Comparison of ENCODE assay signal across 14 mouse cellular contexts in the genomic region with DNA sequence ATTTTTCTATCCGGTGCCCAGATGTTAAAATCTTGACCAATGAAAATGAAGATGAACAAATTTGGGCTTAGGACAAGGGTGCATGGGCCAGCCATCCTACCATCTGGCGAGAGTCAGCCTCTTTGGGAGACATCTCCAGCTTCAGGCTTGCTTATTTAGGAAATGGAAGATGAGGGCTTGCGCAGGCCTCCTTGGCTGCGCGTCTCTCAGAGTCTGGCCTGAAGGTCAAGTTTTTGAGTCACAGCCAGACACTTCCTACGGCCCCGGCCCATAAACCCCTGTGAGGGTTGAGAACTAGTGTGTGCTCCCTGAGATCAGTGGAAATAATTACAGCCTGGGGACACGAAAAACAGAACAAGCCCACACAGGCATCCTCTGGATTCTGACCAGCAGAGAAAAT.
DNase-seq lines count a peak whose midpoint lies in the region; ATAC-seq and TF ChIP-seq lines count a peak whose summit lies in the region.
"Had no signal": no experiment of that assay in that cellular context is flagged by ENCODE, and none has a peak within 500 bp of the region (broad histone marks: within the 10 kb centered on the region; RNA-seq: fewer than 3 reads in every experiment).

No protein-coding gene starts in this region.

- no peak overlapping the region for H3K4me2 ChIP-seq in heart, embryonic 12.5 days
- H3K4me2 ChIP-seq in kidney, embryonic 16.5 days (replicated peaks; ENCODE audit: low read depth, low read length), result no peak overlapping the region
- H3K4me2 ChIP-seq in midbrain, embryonic 15.5 days, result no peak overlapping the region
- H3K4me2 ChIP-seq: midbrain, embryonic 12.5 days; neural tube, embryonic 12.5 days had no signal

- ATAC-seq in heart, embryonic 12.5 days (ENCODE audit: insufficient number of reproducible peaks, low FRiP score), result no peak
- no peak for ATAC-seq in kidney, embryonic 16.5 days (ENCODE audit: low FRiP score, low TSS enrichment)
- ATAC-seq in midbrain, embryonic 15.5 days (replicated peaks), result no peak
- ATAC-seq: hindbrain, embryonic 16.5 days had no signal

- intact Hi-C loops in heart, postnatal 25 days (cut with DNase I), result loop anchor here (5.0 to 10.0 kb wide), 2 partner anchors 74 to 506 kb away; no protein-coding TSS in a partner anchor

- no peaks in the 10 kb centered on the region for H3K36me3 ChIP-seq in heart, embryonic 12.5 days
- no peaks in the 10 kb centered on the region for H3K36me3 ChIP-seq in kidney, embryonic 16.5 days (ENCODE audit: insufficient read depth, low read length)
- no peaks in the 10 kb centered on the region for H3K36me3 ChIP-seq in midbrain, embryonic 15.5 days (replicated peaks)
- H3K36me3 ChIP-seq: midbrain, embryonic 12.5 days; neural tube, embryonic 12.5 days had no signal

- peak; percentile 33 to 44 for DNase-seq in heart, adult 18-20 months
- DNase-seq in heart, postnatal 25 days (ENCODE audit: low spot score), result no peak
- DNase-seq in cerebellum, adult 2 months, result no peak
- DNase-seq: right cerebral cortex, postnatal 14 days; thymus, postnatal 25 days had no signal

- 0 out of 2 replicates have a peak, but pooled peaks cover 4% of the 10 kb centered on the region for H3K9me3 ChIP-seq in heart, embryonic 12.5 days (replicated peaks)
- H3K9me3 ChIP-seq in kidney, embryonic 16.5 days (ENCODE audit: low read length), result peaks cover 6% of the 10 kb centered on the region
- no peaks in the 10 kb centered on the region for H3K9me3 ChIP-seq in midbrain, embryonic 15.5 days
- H3K9me3 ChIP-seq: midbrain, embryonic 12.5 days; neural tube, embryonic 12.5 days had no signal

- H3K4me3 ChIP-seq in brown adipose tissue, adult 24 weeks (ENCODE audit: insufficient read depth, low read depth, low read length), result no peak overlapping the region
- no peak overlapping the region for H3K4me3 ChIP-seq in heart, embryonic 12.5 days
- no peak overlapping the region for H3K4me3 ChIP-seq in kidney, embryonic 16.5 days (ENCODE audit: low read length)
- H3K4me3 ChIP-seq in midbrain, embryonic 15.5 days, result no peak overlapping the region
- H3K4me3 ChIP-seq in cerebellum, adult 2 months (replicated peaks; ENCODE audit: insufficient read depth, low read depth, low read length), result no peak overlapping the region
- H3K4me3 ChIP-seq: erythroblast, embryonic 14.5 days; layer of hippocampus, adult 2 months; midbrain, embryonic 12.5 days; neural tube, embryonic 12.5 days had no signal

- TF ChIP-seq POLR2A in cerebellum, adult 2 months (IDR thresholded peaks at IDR 0.05; ENCODE audit: borderline replicate concordance, insufficient read depth, low read length), result no peak

- H3K9ac ChIP-seq in heart, embryonic 12.5 days, result no peak overlapping the region
- no peak overlapping the region for H3K9ac ChIP-seq in kidney, embryonic 16.5 days (replicated peaks; ENCODE audit: low read length)
- H3K9ac ChIP-seq in midbrain, embryonic 15.5 days, result no peak overlapping the region
- H3K9ac ChIP-seq: midbrain, embryonic 12.5 days; neural tube, embryonic 12.5 days had no signal

- H3K27ac ChIP-seq in brown adipose tissue, adult 24 weeks (replicated peaks; ENCODE audit: low read depth, low read length), result peak overlapping the region; percentile 88
- peak overlapping the region; percentile 40; the same call in 1 of the 2 replicates for H3K27ac ChIP-seq in heart, embryonic 12.5 days (ENCODE audit: poor library complexity, severe bottlenecking)
- peak overlapping the region; percentile 21 for H3K27ac ChIP-seq in kidney, embryonic 16.5 days (ENCODE audit: low read length)
- H3K27ac ChIP-seq in midbrain, embryonic 15.5 days, result no peak overlapping the region
- H3K27ac ChIP-seq in cerebellum, adult 2 months (ENCODE audit: insufficient read depth, low read length), result no peak overlapping the region
- H3K27ac ChIP-seq: layer of hippocampus, adult 2 months; midbrain, embryonic 12.5 days; neural tube, embryonic 12.5 days had no signal

- H3K27me3 ChIP-seq in heart, embryonic 12.5 days (replicated peaks), result no peaks in the 10 kb centered on the region
- H3K27me3 ChIP-seq in kidney, embryonic 16.5 days (ENCODE audit: insufficient read depth, low read length), result no peaks in the 10 kb centered on the region
- H3K27me3 ChIP-seq in midbrain, embryonic 15.5 days (replicated peaks), result peaks cover 8% of the 10 kb centered on the region
- no peaks in the 10 kb centered on the region for H3K27me3 ChIP-seq in cerebellum, adult 2 months (ENCODE audit: control insufficient read depth, insufficient read depth, low read length)
- H3K27me3 ChIP-seq: neural tube, embryonic 12.5 days had no signal

- 65% methylated on average over 8 of the region's 8 CpGs for WGBS in heart, embryonic 12.5 days
- 32% methylated on average over 8 of the region's 8 CpGs for WGBS in kidney, embryonic 16.5 days
- WGBS in midbrain, embryonic 15.5 days, result 87% methylated on average over 8 of the region's 8 CpGs
- 70% methylated on average over 8 of the region's 8 CpGs for WGBS in cerebellum, adult 2 months

- peaks cover 15% of the 10 kb centered on the region; the same call in 1 of the 2 replicates for H3K4me1 ChIP-seq in brown adipose tissue, adult 24 weeks (ENCODE audit: control insufficient read depth, insufficient read depth, insufficient read length, low read length)
- H3K4me1 ChIP-seq in heart, embryonic 12.5 days (replicated peaks), result peaks cover 41% of the 10 kb centered on the region
- peaks cover 50% of the 10 kb centered on the region for H3K4me1 ChIP-seq in kidney, embryonic 16.5 days (ENCODE audit: insufficient read depth, low read length)
- peaks cover 29% of the 10 kb centered on the region for H3K4me1 ChIP-seq in midbrain, embryonic 15.5 days
- H3K4me1 ChIP-seq in cerebellum, adult 2 months (ENCODE audit: control insufficient read depth, insufficient read depth, low read length), result no peaks in the 10 kb centered on the region

- no peak for TF ChIP-seq CTCF in cerebellum, adult 2 months (IDR thresholded peaks at IDR 0.05; ENCODE audit: borderline replicate concordance, insufficient read depth, low read depth, low read length)

Comparison
In these comparisons a context has a peak if more than half of its experiments do, and no peak if none do; other contexts are left out.
1. DNase-seq: peak in heart, adult 18-20 months (2 of 2); none in heart, postnatal 25 days (single experiment) and cerebellum, adult 2 months (0 of 2).
2. H3K27ac ChIP-seq: peak in brown adipose tissue, adult 24 weeks (single experiment), heart, embryonic 12.5 days (single experiment) and kidney, embryonic 16.5 days (single experiment); none in midbrain, embryonic 15.5 days (single experiment) and cerebellum, adult 2 months (single experiment).